Mouse (Mus musculus) brain, embryonic 14.5 days (tissue): Measurements from ENCODE around the gene Aox3.

Source experiments
- CTCF ChIP-seq: fragments of 200-500 bp; IDR thresholded peaks from 2 replicates; pipeline ENCODE4 v1.5.1; 2012; ENCODE audit warnings: inconsistent platforms, mild to moderate bottlenecking, moderate library complexity, borderline replicate concordance; ENCODE audit not compliant: insufficient read depth, insufficient read length; ENCODE audit errors: extremely low read depth
- POLR2A ChIP-seq: fragments of 200-500 bp; IDR thresholded peaks from 2 replicates; pipeline ENCODE4 v1.6.1; 2012; ENCODE audit warnings: mild to moderate bottlenecking, inconsistent platforms, borderline replicate concordance; ENCODE audit not compliant: poor library complexity, insufficient read depth, insufficient read length, severe bottlenecking; ENCODE audit errors: extremely low read depth

DNA sequence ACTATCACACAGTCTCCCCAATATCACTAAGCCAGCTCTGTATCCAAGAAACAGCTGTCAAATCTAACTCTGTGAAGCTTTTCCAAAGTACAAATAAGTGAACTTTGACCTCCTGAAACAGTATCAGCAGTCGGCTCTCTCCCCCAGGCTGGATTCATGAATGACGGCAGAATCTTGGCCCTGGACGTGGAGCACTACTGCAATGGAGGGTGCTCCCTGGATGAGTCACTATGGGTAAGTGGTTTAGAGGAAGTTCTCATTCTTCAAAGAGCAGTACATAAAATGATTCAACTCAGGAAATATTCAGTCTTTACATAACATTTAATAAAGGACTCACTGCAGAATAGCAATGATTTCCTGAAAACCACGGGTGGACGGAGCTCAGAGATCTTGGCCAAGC, 31.6 kb upstream of the Aox3 start:
- TF ChIP-seq CTCF (no peak), POLR2A (no peak)
